Mouse (Mus musculus) E14TG2a.4 (cell line): Measurements from ENCODE around the gene Rin2.

Experiments
- CTCF ChIP-seq: conservative IDR thresholded peaks from 2 replicates; pipeline ENCODE4 v1.5.1; 2014; ENCODE audit warnings: low read length
- POU5F1 ChIP-seq: IDR thresholded peaks from 2 replicates; pipeline ENCODE4 v1.6.1; 2014; ENCODE audit warnings: low read length, borderline replicate concordance

DNA sequence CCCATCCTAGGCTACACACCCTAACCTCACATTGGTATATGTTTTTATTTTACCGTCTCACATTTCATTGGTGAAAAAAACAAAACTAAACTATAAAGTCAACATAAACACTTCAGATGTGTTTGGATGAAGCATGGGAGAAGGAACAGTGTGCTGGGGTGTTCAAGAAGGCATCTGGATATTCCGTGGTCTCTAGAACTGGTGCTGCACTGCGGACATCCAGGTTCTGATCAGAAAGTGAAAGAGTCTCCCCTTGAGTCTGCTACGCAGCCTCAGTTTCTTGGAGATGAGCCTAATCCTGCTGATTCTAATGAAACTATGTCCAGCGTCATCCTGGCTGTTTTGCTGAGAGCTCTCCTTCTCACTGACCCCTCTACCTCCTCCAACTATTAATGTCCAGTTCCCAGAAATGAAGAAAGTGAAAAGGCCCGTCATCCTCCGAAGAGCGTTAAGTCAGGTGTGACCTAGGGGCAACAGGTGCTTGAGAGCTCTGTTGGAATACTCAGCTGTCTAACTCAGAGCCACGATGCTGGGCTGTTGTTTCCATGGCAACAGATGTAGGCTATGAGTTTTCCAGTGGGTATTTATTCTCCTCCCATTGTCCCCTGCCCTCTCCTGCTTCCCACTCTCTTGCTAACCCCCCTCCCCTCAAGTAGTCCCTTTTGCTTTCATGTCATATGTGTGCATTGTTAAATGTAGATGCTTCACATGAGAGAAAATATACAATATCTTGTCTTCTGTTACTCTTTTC is 164.7 kb downstream of the Rin2 start:
- TF ChIP-seq CTCF (no peak), POU5F1 (no peak)
